7 mouse cellular contexts compared by ENCODE assay signal in genomic region chr7:37769004-37769403, GRCm38 (mm10). TPM values are rescaled to one million over a fixed set of nuclear protein-coding genes. Genes with fewer than 3 reads are reported as not detected.
DNase-seq lines count a peak whose midpoint lies in the region; ATAC-seq and TF ChIP-seq lines count a peak whose summit lies in the region.

No protein-coding gene starts in this region.

- under 1% methylated on average over 28 of the region's 28 CpGs for WGBS in lung, embryonic 14.5 days
- under 1% methylated on average over 28 of the region's 28 CpGs for WGBS in heart, embryonic 12.5 days
- 3% methylated on average over 28 of the region's 28 CpGs for WGBS in liver, embryonic 12.5 days (ENCODE audit: insufficient replicate concordance)

- no peaks in the 10 kb centered on the region for H3K36me3 ChIP-seq in lung, embryonic 14.5 days (ENCODE audit: insufficient read depth)
- no peaks in the 10 kb centered on the region for H3K36me3 ChIP-seq in heart, embryonic 12.5 days
- H3K36me3 ChIP-seq in liver, embryonic 12.5 days = no peaks in the 10 kb centered on the region

- peak overlapping the region; percentile 54 for H3K4me3 ChIP-seq in lung, embryonic 14.5 days (ENCODE audit: low read depth, low read length)
- H3K4me3 ChIP-seq in heart, embryonic 12.5 days = peak overlapping the region; percentile 67
- peak overlapping the region; percentile 32 for H3K4me3 ChIP-seq in liver, embryonic 12.5 days

- H3K9ac ChIP-seq in lung, embryonic 14.5 days = peak overlapping the region; percentile 59
- H3K9ac ChIP-seq in heart, embryonic 12.5 days = peak overlapping the region; percentile 72; the same call in 1 of the 2 replicates
- no peak overlapping the region for H3K9ac ChIP-seq in liver, embryonic 12.5 days

- no peak for TF ChIP-seq CTCF in lung, embryonic 14.5 days (IDR thresholded peaks at IDR 0.05; ENCODE audit: low read depth)

- DNase-seq in lung, embryonic 14.5 days = peak; percentile 42
- DNase-seq in lung, postnatal 4 days = no peak
- DNase-seq in embryo, embryonic 10 days (ENCODE audit: low spot score) = peak; percentile 51
- DNase-seq in frontal cortex, postnatal 10 days (ENCODE audit: low spot score in 2 of 2) = no peak
- no peak for DNase-seq in spleen, adult 18-20 months

- ATAC-seq in lung, embryonic 14.5 days (ENCODE audit: insufficient read depth) = no peak
- ATAC-seq in heart, embryonic 12.5 days (ENCODE audit: insufficient number of reproducible peaks, low FRiP score) = no peak
- ATAC-seq in liver, embryonic 12.5 days = no peak

- H3K4me1 ChIP-seq in lung, embryonic 14.5 days (ENCODE audit: insufficient read depth) = no peaks in the 10 kb centered on the region; the same call in 1 of the 2 replicates
- peaks cover 18% of the 10 kb centered on the region for H3K4me1 ChIP-seq in heart, embryonic 12.5 days (replicated peaks)
- H3K4me1 ChIP-seq in liver, embryonic 12.5 days = peaks cover 3% of the 10 kb centered on the region; the same call in 1 of the 2 replicates

- peak overlapping the region; percentile 96 for H3K4me2 ChIP-seq in lung, embryonic 14.5 days
- peak overlapping the region; percentile 97 for H3K4me2 ChIP-seq in heart, embryonic 12.5 days
- peak overlapping the region; percentile 63 for H3K4me2 ChIP-seq in liver, embryonic 12.5 days

- peaks cover 57% of the 10 kb centered on the region for H3K27me3 ChIP-seq in lung, embryonic 14.5 days (ENCODE audit: insufficient read depth, low read length)
- H3K27me3 ChIP-seq in heart, embryonic 12.5 days (replicated peaks) = peaks cover 56% of the 10 kb centered on the region
- H3K27me3 ChIP-seq in liver, embryonic 12.5 days (replicated peaks) = peaks cover 93% of the 10 kb centered on the region

- no peaks in the 10 kb centered on the region for H3K9me3 ChIP-seq in lung, embryonic 14.5 days (ENCODE audit: low read depth, low read length)
- no peaks in the 10 kb centered on the region for H3K9me3 ChIP-seq in heart, embryonic 12.5 days (replicated peaks)
- no peaks in the 10 kb centered on the region for H3K9me3 ChIP-seq in liver, embryonic 12.5 days (replicated peaks)

- 0 out of 2 replicates have a peak overlapping the region, but pooled peaks have one; percentile 36 for H3K27ac ChIP-seq in lung, embryonic 14.5 days (ENCODE audit: low read depth)
- no peak overlapping the region for H3K27ac ChIP-seq in heart, embryonic 12.5 days (ENCODE audit: poor library complexity, severe bottlenecking)
- H3K27ac ChIP-seq in liver, embryonic 12.5 days = no peak overlapping the region

RNA-seq across cellular contexts. Expression of gene Zfp536, which starts 4.4 kb away (rescaled TPM):
- polyA plus RNA-seq in lung, embryonic 14.5 days (2014; fragmentation: Nextera tagmentation; extraction: Ambion mirVana) = 13.1 and 13.7 TPM in 2 replicates
- polyA plus RNA-seq in heart, embryonic 12.5 days (2016; fragmentation: Nextera tagmentation; extraction: Ambion mirVana) = 4.7 and 5.1 TPM in 2 replicates
- 0.19 and 0.23 TPM in 2 replicates for polyA plus RNA-seq in liver, embryonic 12.5 days (2016; fragmentation: Nextera tagmentation; extraction: Ambion mirVana)

Comparison
In these comparisons a context has a peak if more than half of its experiments do, and no peak if none do; other contexts are left out.
1. DNase-seq: peak in lung, embryonic 14.5 days (single experiment) and embryo, embryonic 10 days (single experiment); none in lung, postnatal 4 days (0 of 2), frontal cortex, postnatal 10 days (0 of 2) and spleen, adult 18-20 months (0 of 2).
2. Peak in every context shown above with its lines, with median percentiles within 50 percentile points of each other: H3K4me2 ChIP-seq and H3K4me3 ChIP-seq.